Mouse (Mus musculus) CH12.LX (cell line): Measurements from ENCODE around the gene Syt9. TPM values are rescaled to one million over a fixed set of nuclear protein-coding genes. Genes with fewer than 3 reads are reported as not detected.

ENCODE experiments used
- DNase-seq: peaks from one replicate; pipeline ENCODE4 v3.0.0-alpha.2; 2013; ENCODE audit errors: extremely low read depth
- H3K27ac ChIP-seq: 2 replicates; pipeline ENCODE4 v1.5.1; 2012; ENCODE audit warnings: low read depth, mild to moderate bottlenecking, control low read depth, moderate library complexity; ENCODE audit not compliant: insufficient read depth
- H3K27me3 ChIP-seq: replicated peaks from 2 replicates; pipeline ENCODE3; 2012; ENCODE audit warnings: inconsistent platforms
- H3K36me3 ChIP-seq, 2 experiments: replicated peaks in 1 of 2; 2 replicates each; pipeline versions ENCODE3 to v1.6.1; 2012; ENCODE audit warnings: inconsistent platforms in 1 of 2, low read length in 1 of 2, mild to moderate bottlenecking in 1 of 2, mixed read lengths in 1 of 2, moderate library complexity in 1 of 2; ENCODE audit not compliant: control insufficient read depth in 1 of 2, insufficient read depth in 1 of 2
- H3K4me1 ChIP-seq, 2 experiments: 2 replicates each; pipeline ENCODE4 v1.6.1; 2012; ENCODE audit warnings: inconsistent platforms in 1 of 2, moderate library complexity in 1 of 2; ENCODE audit not compliant: insufficient read depth in 2 of 2, control insufficient read depth in 1 of 2
- H3K4me2 ChIP-seq: 2 replicates; pipeline ENCODE4 v1.6.1; 2012; ENCODE audit warnings: low read depth, mild to moderate bottlenecking, control low read depth; ENCODE audit not compliant: poor library complexity, insufficient read depth, severe bottlenecking
- H3K4me3 ChIP-seq, 3 experiments: fragments of 150-350 bp in 1 of 3; sonication (generic) in 1 of 3; replicated peaks in 1 of 3; 2 replicates each; pipeline versions ENCODE3 to v1.5.1; 2011 to 2012; ENCODE audit warnings: low read depth in 2 of 3, low read length in 2 of 3, mild to moderate bottlenecking in 2 of 3, moderate library complexity in 2 of 3, control low read depth in 1 of 3, improper control_type of control experiment in 1 of 3, inconsistent platforms in 1 of 3, mixed read lengths in 1 of 3; ENCODE audit not compliant: poor library complexity in 1 of 3
- H3K79me2 ChIP-seq: replicated peaks from 2 replicates; pipeline ENCODE4 v1.6.1; 2012; ENCODE audit warnings: mild to moderate bottlenecking, moderate library complexity; ENCODE audit not compliant: control insufficient read depth, poor library complexity, insufficient read depth, severe bottlenecking; ENCODE audit errors: extremely low read depth
- H3K9ac ChIP-seq: 2 replicates; pipeline ENCODE4 v1.6.1; 2012; ENCODE audit warnings: low read depth, mild to moderate bottlenecking, control low read depth, moderate library complexity; ENCODE audit not compliant: insufficient read depth
- H3K9me3 ChIP-seq: replicated peaks from 2 replicates; pipeline ENCODE3; 2012; ENCODE audit warnings: low read length, inconsistent platforms, mixed read lengths
- BHLHE40 ChIP-seq: IDR thresholded peaks from 2 replicates; pipeline ENCODE4 v1.6.1; 2011; ENCODE audit warnings: mild to moderate bottlenecking, low read depth, low read length, improper control_type of control experiment
- CHD2 ChIP-seq: IDR thresholded peaks from 2 replicates; pipeline ENCODE4 v1.6.1; 2011; ENCODE audit warnings: low read length, improper control_type of control experiment
- CTCF ChIP-seq, 2 experiments: IDR thresholded peaks in 1 of 2; conservative IDR thresholded peaks in 1 of 2; 2 replicates each; pipeline ENCODE4 v1.5.1; 2011 to 2012; ENCODE audit warnings: low read depth in 2 of 2, low read length in 2 of 2, improper control_type of control experiment in 1 of 2, inconsistent platforms in 1 of 2, mild to moderate bottlenecking in 1 of 2, moderate library complexity in 1 of 2
- EP300 ChIP-seq: IDR thresholded peaks from 2 replicates; pipeline ENCODE4 v1.6.1; 2011; ENCODE audit warnings: low read length, improper control_type of control experiment
- ETS1 ChIP-seq: conservative IDR thresholded peaks from 2 replicates; pipeline ENCODE4 v1.6.1; 2012; ENCODE audit warnings: low read depth, mild to moderate bottlenecking, inconsistent platforms, low read length, improper control_type of control experiment, moderate library complexity
- MAX ChIP-seq: IDR thresholded peaks from 2 replicates; pipeline ENCODE4 v1.6.1; 2011; ENCODE audit warnings: low read length, improper control_type of control experiment
- MAZ ChIP-seq: IDR thresholded peaks from 2 replicates; pipeline ENCODE4 v1.6.1; 2012; ENCODE audit warnings: low read depth, mild to moderate bottlenecking, inconsistent platforms, low read length, improper control_type of control experiment, moderate library complexity
- MXI1 ChIP-seq: IDR thresholded peaks from 2 replicates; pipeline ENCODE4 v1.6.1; 2011; ENCODE audit warnings: mild to moderate bottlenecking, low read depth, low read length, improper control_type of control experiment
- PAX5 ChIP-seq: IDR thresholded peaks from 2 replicates; pipeline ENCODE4 v1.6.1; 2012; ENCODE audit warnings: low read length, inconsistent platforms, mixed read lengths
- POLR2AphosphoS2 ChIP-seq: IDR thresholded peaks from 2 replicates; pipeline ENCODE4 v1.6.1; 2011; ENCODE audit warnings: low read depth, low read length, improper control_type of control experiment
- TBP ChIP-seq: conservative IDR thresholded peaks from 2 replicates; pipeline ENCODE4 v1.6.1; 2011; ENCODE audit warnings: low read depth, low read length, improper control_type of control experiment
- TCF12 ChIP-seq: IDR thresholded peaks from 2 replicates; pipeline ENCODE4 v1.6.1; 2014; ENCODE audit warnings: low read depth, mild to moderate bottlenecking, inconsistent platforms, low read length, improper control_type of control experiment
- UBTF ChIP-seq: IDR thresholded peaks from 2 replicates; pipeline ENCODE4 v1.6.1; 2012; ENCODE audit warnings: low read depth, mild to moderate bottlenecking, inconsistent platforms, low read length, improper control_type of control experiment, moderate library complexity
- USF1 ChIP-seq: IDR thresholded peaks from 2 replicates; pipeline ENCODE4 v1.6.1; 2014; ENCODE audit warnings: low read depth, mild to moderate bottlenecking, inconsistent platforms, low read length, improper control_type of control experiment
- USF2 ChIP-seq: conservative IDR thresholded peaks from 2 replicates; pipeline ENCODE4 v1.6.1; 2011; ENCODE audit warnings: low read depth, low read length, improper control_type of control experiment
- ZC3H11A ChIP-seq: IDR thresholded peaks from 2 replicates; pipeline ENCODE4 v1.6.1; 2012; ENCODE audit warnings: low read depth, mild to moderate bottlenecking, inconsistent platforms, low read length, improper control_type of control experiment
- ZKSCAN1 ChIP-seq: IDR thresholded peaks from 2 replicates; pipeline ENCODE4 v1.6.1; 2012; ENCODE audit warnings: low read depth, inconsistent platforms, low read length, improper control_type of control experiment, borderline replicate concordance
- dilution Hi-C: fragments of 300-500 bp; cut with MboI; formaldehyde crosslinking; loops from 2 replicates; pipeline ENCODE4 v1.14.3; 2020; ENCODE audit warnings: low sequenced_read_pairs; ENCODE audit not compliant: extremely low pct_unique_long_range_greater_than_20kb, extremely low pct_ligation_motif_present
- in situ Hi-C: fragments of 300-500 bp; cut with MboI; formaldehyde crosslinking; loops from 3 replicates; pipeline ENCODE4 v1.14.3; 2019; ENCODE audit warnings: low sequenced_read_pairs, low pct_ligation_motif_present, low pct_unique_long_range_greater_than_20kb, mixed read lengths
- polyA plus RNA-seq: library from polyadenylated mRNA; unstranded; fragments of >175 nt; gene quantifications from 2 replicates; pipeline ENCODE4 v1.2.1, GENCODE M21; 2012; ENCODE audit warnings: low read depth; ENCODE audit not compliant: insufficient read length
- total RNA-seq, 2 experiments: library from RNA; depleted of rRNA; stranded (reverse); fragments of 300-350 nt in 1 of 2; fragments of >200 nt in 1 of 2; gene quantifications; 2 replicates each; pipeline ENCODE4 v1.2.3; 2012 to 2014

The Syt9 gene
- total and polyA plus RNA-seq, 3 experiments = not detected

- Histone ChIP-seq H3K79me2 (no peaks in the 10 kb centered on the region), H3K4me1 (no peaks in the 10 kb centered on the region), H3K27ac (no peak overlapping the region), H3K4me2 (no peak overlapping the region), H3K9me3 (no peaks in the 10 kb centered on the region), H3K9ac (no peak overlapping the region), H3K36me3 (no peaks in the 10 kb centered on the region), H3K4me3 (no peak overlapping the region), H3K27me3 (no peaks in the 10 kb centered on the region)
- in situ Hi-C loops = no loop called here
- dilution Hi-C loops = no loop called here
- TF ChIP-seq MXI1 (no peak), USF2 (no peak), TCF12 (no peak), CHD2 (no peak), CTCF (conservative IDR thresholded peaks at IDR 0.05 in 1 of 2, IDR thresholded peaks at IDR 0.05 in 1 of 2; ENCODE audit: low read depth in 2 of 2, low read length in 2 of 2) (no peak), TBP (no peak), POLR2AphosphoS2 (no peak), ZKSCAN1 (no peak), USF1 (no peak), ZC3H11A (no peak), PAX5 (no peak), EP300 (no peak), UBTF (no peak), MAX (no peak), MAZ (no peak)
- TF ChIP-seq, all 38 proteins: peak for 0
- DNase-seq = no peak
Observed at GRCm38 (mm10) chr7:107529364-107529763, 158.8 kb downstream of the Syt9 start.

- Histone ChIP-seq H3K79me2 (no peaks in the 10 kb centered on the region), H3K4me3 (no peak overlapping the region), H3K4me1 (no peaks in the 10 kb centered on the region), H3K27me3 (no peaks in the 10 kb centered on the region), H3K36me3 (no peaks in the 10 kb centered on the region), H3K9ac (no peak overlapping the region), H3K27ac (no peak overlapping the region), H3K4me2 (no peak overlapping the region), H3K9me3 (peaks cover 4% of the 10 kb centered on the region)
- no peak for DNase-seq
- in situ Hi-C loops (no loop called here), dilution Hi-C loops (no loop called here)
- TF ChIP-seq ETS1 (no peak), BHLHE40 (no peak), ZC3H11A (no peak), MAX (no peak), USF2 (no peak)
Observed at GRCm38 (mm10) chr7:107535311-107535710, 164.8 kb downstream of the Syt9 start.
